Mouse (Mus musculus) cerebellum, adult 11 months (tissue): ENCODE results near the gene Lrp1.

Source experiments
- DNase-seq: peaks from one replicate; pipeline ENCODE4 v3.0.0; 2022

Lrp1 gene

DNA sequence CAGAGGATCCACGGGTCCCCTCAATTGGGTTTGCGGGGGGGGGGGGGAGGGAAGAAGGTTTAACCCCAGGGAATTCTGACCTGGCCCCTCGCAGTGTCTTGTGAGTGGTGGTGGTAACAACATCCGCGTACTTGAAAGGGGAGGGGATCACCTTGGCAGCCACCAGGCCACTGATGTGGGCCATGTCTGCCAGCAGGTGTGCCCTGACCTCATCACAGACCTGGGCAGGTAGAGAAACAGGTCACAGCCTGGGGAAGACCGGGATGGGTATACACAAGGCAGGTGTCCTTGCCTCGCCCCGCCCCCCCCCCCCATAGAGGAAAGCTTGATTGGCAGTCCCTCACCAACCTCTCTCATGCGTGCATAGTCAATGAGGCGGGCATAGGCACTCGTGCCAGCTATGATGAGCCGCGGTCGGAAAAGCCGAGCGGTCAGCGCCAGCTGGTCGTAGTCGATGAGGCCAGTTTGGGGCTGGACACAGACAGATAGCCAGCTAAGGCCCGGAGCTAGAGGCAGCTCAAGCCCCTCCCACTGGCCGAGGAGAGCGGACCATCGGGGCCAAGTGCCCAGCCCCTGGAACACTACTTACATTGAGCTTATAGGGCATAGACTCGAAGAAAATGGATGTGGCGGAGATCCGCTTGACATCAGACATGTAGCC is 101.8 kb downstream of the Lrp1 start:
- DNase-seq, result peak; percentile 19

- no peak for DNase-seq
These were observed 103.0 kb downstream of the Lrp1 start for GRCm38 (mm10) chr10:127517941-127518340.

- no peak for DNase-seq
These were observed 104.2 kb downstream of the Lrp1 start for GRCm38 (mm10) chr10:127516576-127517260.

GRCm38 (mm10) chr10:127515983-127516459 is 104.9 kb downstream of the Lrp1 start:
- no peak for DNase-seq

GRCm38 (mm10) chr10:127515271-127515982 is 105.5 kb downstream of the Lrp1 start:
- DNase-seq, result no peak

GRCm38 (mm10) chr10:127514764-127515163 is 106.2 kb downstream of the Lrp1 start, which contains the start of gene Ndufa4l2:
Gene Ndufa4l2, plus strand, starts transcription at chr10:127514967.
- peak; percentile 22 for DNase-seq

- DNase-seq, result peak; percentile 25
These were observed 106.7 kb downstream of the Lrp1 start for GRCm38 (mm10) chr10:127514111-127514698.

- peak; percentile 46 for DNase-seq
These were observed 107.4 kb downstream of the Lrp1 start for GRCm38 (mm10) chr10:127513501-127514091.

GRCm38 (mm10) chr10:127512813-127513212 is 108.1 kb downstream of the Lrp1 start:
- peak; percentile 95 for DNase-seq

DNA sequence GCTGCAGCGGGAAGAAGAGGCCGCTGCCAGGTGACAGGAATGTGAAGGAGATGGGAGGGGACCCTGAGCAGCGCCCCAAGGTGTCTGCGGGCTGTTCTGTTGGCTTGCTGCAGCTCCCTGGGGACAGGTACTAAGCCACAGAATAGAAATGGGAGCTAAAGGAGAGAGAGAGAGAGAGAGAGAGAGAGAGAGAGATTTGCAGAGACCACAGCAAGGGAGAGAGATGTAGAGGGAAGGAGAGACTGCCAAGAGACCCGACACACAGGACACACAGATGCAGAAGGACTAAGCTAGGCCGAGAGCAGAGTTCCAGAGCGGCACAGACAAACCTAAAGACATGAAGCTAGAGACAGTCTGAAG is 108.7 kb downstream of the Lrp1 start:
- no peak for DNase-seq

DNA sequence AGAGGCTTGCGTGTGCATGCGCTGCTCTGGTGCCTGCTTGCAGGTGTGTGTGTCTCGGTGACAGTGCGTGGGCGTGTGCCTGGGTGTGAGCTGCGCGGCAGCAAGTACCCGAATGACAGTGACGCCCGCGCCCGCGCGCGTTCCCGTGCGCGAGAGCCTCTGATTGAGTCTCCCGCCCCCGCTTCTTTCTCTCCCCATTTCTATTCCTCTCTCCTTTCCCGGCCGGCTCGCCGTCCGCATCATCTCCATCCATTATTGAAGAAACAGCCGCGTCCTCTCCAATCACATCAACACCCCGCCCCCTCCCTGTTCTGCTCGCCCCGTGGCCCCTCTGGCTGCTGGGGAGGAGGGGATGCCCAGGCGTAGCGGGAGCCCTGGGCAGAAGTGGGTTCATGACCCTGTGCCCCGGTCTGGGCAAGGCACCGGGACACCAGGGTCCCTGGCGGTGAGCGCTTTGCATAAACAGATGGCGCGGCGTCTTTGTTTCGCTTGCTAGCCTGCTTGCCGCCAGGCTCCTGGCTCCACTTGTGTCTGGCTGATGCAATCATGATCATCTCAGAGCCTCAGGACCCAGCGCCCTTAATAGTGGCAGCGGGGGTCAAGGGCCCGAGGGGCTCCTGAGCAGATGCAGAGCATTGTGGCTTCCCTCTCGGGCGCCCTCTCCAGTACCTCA is 109.2 kb downstream of the Lrp1 start:
- DNase-seq, result peak; percentile 85

DNA sequence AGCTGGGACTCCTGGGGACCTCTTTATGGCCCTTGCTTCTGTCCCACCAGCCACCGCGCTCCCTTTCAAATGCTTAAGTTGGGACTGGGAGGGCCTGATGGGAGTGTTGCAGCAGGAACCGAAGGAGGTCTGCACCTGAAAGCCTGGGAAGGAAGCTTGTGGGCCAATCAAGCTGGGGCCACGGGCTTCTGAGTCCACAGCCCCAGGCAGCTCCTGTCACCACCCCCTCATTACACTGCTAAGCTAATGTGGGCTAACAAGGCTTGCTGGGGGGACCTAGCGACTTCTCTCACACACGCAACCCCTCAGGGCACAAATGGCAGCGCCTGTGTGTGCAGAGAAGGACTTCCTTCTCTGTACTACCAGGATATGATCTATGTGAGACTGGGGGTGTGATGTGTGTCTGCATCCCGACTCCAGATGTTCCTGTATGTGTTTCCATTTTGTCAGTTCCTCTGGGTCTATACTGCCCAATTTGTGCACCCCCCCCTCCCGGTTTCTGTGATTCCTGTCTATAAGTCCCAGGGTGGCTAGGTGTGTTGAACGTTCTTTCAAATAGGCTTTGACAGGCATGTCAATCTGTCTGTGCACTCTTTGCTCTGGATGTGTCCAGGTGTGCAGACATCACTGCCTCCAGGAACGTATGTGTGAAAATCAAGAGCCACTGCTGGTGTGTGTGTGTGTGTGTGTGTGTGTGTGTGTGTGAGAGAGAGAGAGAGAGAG is 109.9 kb downstream of the Lrp1 start:
- DNase-seq, result no peak

DNA sequence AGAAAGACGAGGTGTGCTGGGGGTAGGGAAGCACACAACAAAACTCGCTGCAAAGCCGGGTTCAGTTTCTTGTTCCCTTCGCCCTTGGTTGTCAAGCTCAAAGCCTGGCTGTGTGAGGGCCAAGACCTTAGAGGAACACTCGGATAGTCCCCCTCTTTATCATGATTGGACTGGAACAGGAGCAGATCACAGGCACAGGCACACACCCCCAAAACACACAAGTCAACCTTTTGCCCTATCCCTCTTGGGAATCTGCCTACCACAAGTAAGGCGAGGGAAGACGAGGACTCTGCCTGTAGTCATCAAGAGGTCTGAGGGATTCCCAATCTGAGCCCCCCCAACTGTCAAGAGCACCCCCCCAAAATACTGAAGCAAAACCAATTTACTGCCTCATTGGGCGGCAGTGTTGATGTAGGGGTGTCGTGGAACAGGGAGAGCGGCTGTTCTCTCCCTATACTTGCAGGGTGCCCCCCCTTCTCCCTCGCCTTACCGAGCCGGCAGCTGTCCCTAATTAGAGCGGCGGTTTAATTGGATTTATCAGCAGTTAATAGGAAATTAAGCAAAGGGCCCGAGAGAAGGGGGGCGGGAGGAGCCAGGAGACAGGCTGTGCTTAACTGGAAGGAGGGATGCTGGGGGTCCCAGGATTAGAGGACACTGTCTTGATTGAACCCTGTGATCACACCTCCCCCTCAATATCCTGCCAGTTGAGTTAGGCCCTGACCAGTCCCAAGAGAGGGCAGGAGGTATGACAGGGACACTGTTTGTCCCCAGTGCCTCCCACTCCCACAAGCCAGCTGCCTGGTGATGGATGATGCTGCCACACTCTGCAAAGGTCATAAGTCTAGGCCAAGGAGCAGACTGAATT is 110.9 kb downstream of the Lrp1 start:
- DNase-seq, result no peak

- peak; percentile 95 for DNase-seq
These were observed 111.7 kb downstream of the Lrp1 start for GRCm38 (mm10) chr10:127509051-127509836.

GRCm38 (mm10) chr10:127508239-127508638 is 112.7 kb downstream of the Lrp1 start:
- DNase-seq, result peak; percentile 80

- DNase-seq, result no peak
These were observed 119.8 kb downstream of the Lrp1 start, which contains the start of gene Stac3 for GRCm38 (mm10) chr10:127500894-127501893. Gene Stac3, plus strand, starts transcription at chr10:127501686.

DNA sequence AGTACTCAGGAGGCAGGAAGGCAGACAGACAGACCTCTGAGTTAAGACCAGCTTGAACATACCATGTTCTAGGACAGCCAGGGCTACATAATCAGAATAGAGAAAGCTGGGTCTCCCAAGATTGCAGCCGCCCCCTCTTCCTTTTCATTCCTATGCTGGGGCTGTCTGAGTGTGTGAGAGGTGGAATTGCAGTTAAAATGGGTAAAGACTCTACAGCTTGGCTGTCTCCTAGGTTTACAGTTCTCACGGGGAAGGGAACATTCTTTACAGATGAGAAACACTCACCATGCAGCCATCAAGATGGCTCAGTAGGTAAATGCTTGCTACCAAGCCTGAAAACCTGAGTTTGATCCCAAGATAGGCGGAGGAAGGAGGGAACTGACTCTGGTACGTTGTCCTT is 120.9 kb downstream of the Lrp1 start:
- DNase-seq, result no peak

GRCm38 (mm10) chr10:127499516-127499915 is 121.4 kb downstream of the Lrp1 start:
- DNase-seq, result no peak
